Mouse (Mus musculus) right cerebral cortex, postnatal 14 days (tissue): Measurements from ENCODE around the gene Gm20843.
"Not testable (repeated sequence)": the region's sequence is repeated elsewhere in the genome, so short reads cannot be mapped to it uniquely, and the experiment has no call there.

ENCODE experiments used
- DNase-seq: peaks from one replicate; pipeline ENCODE4 v3.0.0; 2022

The Gm20843 gene

DNA sequence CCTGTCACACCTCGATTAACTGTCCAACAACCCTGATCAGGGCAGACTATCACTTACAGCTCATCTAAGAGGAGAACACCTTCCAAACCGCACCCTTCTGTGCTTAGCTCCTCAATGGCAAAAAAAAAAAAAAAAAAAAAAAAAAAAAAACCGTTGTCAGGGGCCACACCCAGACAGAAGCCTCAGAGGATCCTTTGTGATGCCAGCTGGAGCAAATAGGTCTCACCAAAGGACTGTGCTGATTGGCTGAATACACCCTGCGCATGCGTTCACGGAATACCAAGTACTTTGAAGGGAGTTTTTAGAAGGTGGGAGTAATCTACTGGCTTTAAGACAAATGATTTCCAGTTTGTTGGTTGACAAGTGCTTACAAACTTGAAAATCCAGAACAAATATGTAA is at the start of gene Gm20843:
Gene Gm20843, minus strand, starts transcription at position 101 of the 400 bp plus-strand sequence.
- DNase-seq, result not testable (repeated sequence)
